Mouse (Mus musculus): Measurements from ENCODE around the gene Atg3. TPM values are rescaled to one million over a fixed set of nuclear protein-coding genes. Genes with fewer than 3 reads are reported as not detected.
A peak's percentile ranks its signal among the peaks of the same experiment; 100 is the strongest.

The Atg3 gene
- total RNA-seq, 1 experiment = 14.0 TPM

- Histone ChIP-seq H3K27ac (ENCODE audit: insufficient read depth, low read depth, low read length, poor library complexity, severe bottlenecking) (no peak overlapping the region), H3K4me3 (ENCODE audit: insufficient read depth in 1 of 2, low read depth in 1 of 2, low read length in 2 of 2, poor library complexity in 1 of 2, severe bottlenecking in 1 of 2) (no peak overlapping the region), H3K36me3 (ENCODE audit: control insufficient read depth, insufficient read depth, low read length, poor library complexity, severe bottlenecking) (no peaks in the 10 kb centered on the region), H3K9ac (ENCODE audit: insufficient read depth, low read depth, low read length, poor library complexity, severe bottlenecking) (no peak overlapping the region), H3K4me1 (ENCODE audit: control insufficient read depth in 2 of 2, insufficient read depth in 2 of 2, low read length in 2 of 2, poor library complexity in 1 of 2) (peaks cover 0 to 5% of the 10 kb centered on the region in 2 experiments; a peak in 1 of 4 replicates), H3K9me3 (ENCODE audit: control insufficient read depth, insufficient read depth, low read depth, low read length) (no peaks in the 10 kb centered on the region)
- no peak for DNase-seq (ENCODE audit: low read depth, low spot score)
- TF ChIP-seq ZNF384 (IDR thresholded peaks at IDR 0.05; ENCODE audit: low read depth, low read length) (no peak), MAFK (IDR thresholded peaks at IDR 0.05; ENCODE audit: insufficient read depth, low read depth, low read length) (no peak), CHD2 (IDR thresholded peaks at IDR 0.05; ENCODE audit: low read depth, low read length) (no peak), HCFC1 (IDR thresholded peaks at IDR 0.05; ENCODE audit: borderline replicate concordance, insufficient read depth, low read length) (no peak), ZC3H11A (IDR thresholded peaks at IDR 0.05; ENCODE audit: borderline replicate concordance, low read depth, low read length) (no peak)
- in situ Hi-C loops (cut with MboI; ENCODE audit: low sequenced_read_pairs in 2 of 2, unreplicated experiment in 2 of 2) = no loop called here
These were observed 3.8 kb upstream of the Atg3 start for GRCm38 (mm10) chr16:45154741-45155250.

- H3K9ac ChIP-seq (ENCODE audit: insufficient read depth, low read depth, low read length, poor library complexity, severe bottlenecking) = peak overlapping the region; percentile 77
- H3K9me3 ChIP-seq (ENCODE audit: control insufficient read depth, insufficient read depth, low read depth, low read length) = no peaks in the 10 kb centered on the region
- no peak for TF ChIP-seq CHD2 (IDR thresholded peaks at IDR 0.05; ENCODE audit: low read depth, low read length)
- 0 out of 2 replicates have a peak, but pooled peaks have one; percentile 19 for TF ChIP-seq HCFC1 (IDR thresholded peaks at IDR 0.05; ENCODE audit: borderline replicate concordance, insufficient read depth, low read length)
- no peaks in the 10 kb centered on the region for H3K36me3 ChIP-seq (ENCODE audit: control insufficient read depth, insufficient read depth, low read length, poor library complexity, severe bottlenecking)
- H3K4me3 ChIP-seq (ENCODE audit: insufficient read depth in 1 of 2, low read depth in 1 of 2, low read length in 2 of 2, poor library complexity in 1 of 2, severe bottlenecking in 1 of 2) = peak overlapping the region; percentile 78 to 93
- in situ Hi-C loops (cut with MboI; ENCODE audit: low sequenced_read_pairs in 2 of 2, unreplicated experiment in 2 of 2) = no loop called here
- H3K27ac ChIP-seq (ENCODE audit: insufficient read depth, low read depth, low read length, poor library complexity, severe bottlenecking) = peak overlapping the region; percentile 57; the same call in 1 of the 2 replicates
- H3K4me1 ChIP-seq (ENCODE audit: control insufficient read depth in 2 of 2, insufficient read depth in 2 of 2, low read length in 2 of 2, poor library complexity in 1 of 2) = peaks cover 0 to 5% of the 10 kb centered on the region in 2 experiments; a peak in 1 of 4 replicates
- peak; percentile 75 for DNase-seq (ENCODE audit: low read depth, low spot score)
These were observed 456 bp upstream of the Atg3 start for GRCm38 (mm10) chr16:45158136-45158521.

- DNase-seq (ENCODE audit: low read depth, low spot score) = no peak
- Histone ChIP-seq H3K27ac (ENCODE audit: insufficient read depth, low read depth, low read length, poor library complexity, severe bottlenecking) (no peak overlapping the region), H3K9ac (ENCODE audit: insufficient read depth, low read depth, low read length, poor library complexity, severe bottlenecking) (peak overlapping the region; percentile 96), H3K4me3 (ENCODE audit: insufficient read depth in 1 of 2, low read depth in 1 of 2, low read length in 2 of 2, poor library complexity in 1 of 2, severe bottlenecking in 1 of 2) (peak overlapping the region; percentile 93 to 97), H3K9me3 (ENCODE audit: control insufficient read depth, insufficient read depth, low read depth, low read length) (no peaks in the 10 kb centered on the region), H3K36me3 (ENCODE audit: control insufficient read depth, insufficient read depth, low read length, poor library complexity, severe bottlenecking) (no peaks in the 10 kb centered on the region), H3K4me1 (ENCODE audit: control insufficient read depth in 2 of 2, insufficient read depth in 2 of 2, low read length in 2 of 2, poor library complexity in 1 of 2) (peaks cover 0 to 5% of the 10 kb centered on the region in 2 experiments; a peak in 1 of 4 replicates)
- TF ChIP-seq ZNF384 (IDR thresholded peaks at IDR 0.05; ENCODE audit: low read depth, low read length) (no peak), HCFC1 (IDR thresholded peaks at IDR 0.05; ENCODE audit: borderline replicate concordance, insufficient read depth, low read length) (no peak), MAFK (IDR thresholded peaks at IDR 0.05; ENCODE audit: insufficient read depth, low read depth, low read length) (no peak), CHD2 (IDR thresholded peaks at IDR 0.05; ENCODE audit: low read depth, low read length) (no peak), ZC3H11A (IDR thresholded peaks at IDR 0.05; ENCODE audit: borderline replicate concordance, low read depth, low read length) (no peak)
- in situ Hi-C loops (cut with MboI; ENCODE audit: low sequenced_read_pairs in 2 of 2, unreplicated experiment in 2 of 2) = no loop called here
These were observed 768 bp downstream of the Atg3 start for GRCm38 (mm10) chr16:45159389-45159716.

GRCm38 (mm10) chr16:45178552-45178951, 20.0 kb downstream of the Atg3 start:
- no peaks in the 10 kb centered on the region for H3K9me3 ChIP-seq (ENCODE audit: control insufficient read depth, insufficient read depth, low read depth, low read length)
- no peaks in the 10 kb centered on the region; the same call in 1 of the 2 replicates for H3K36me3 ChIP-seq (ENCODE audit: control insufficient read depth, insufficient read depth, low read length, poor library complexity, severe bottlenecking)
- H3K27ac ChIP-seq (ENCODE audit: insufficient read depth, low read depth, low read length, poor library complexity, severe bottlenecking) = no peak overlapping the region
- H3K4me3 ChIP-seq (ENCODE audit: insufficient read depth in 1 of 2, low read depth in 1 of 2, low read length in 2 of 2, poor library complexity in 1 of 2, severe bottlenecking in 1 of 2) = no peak overlapping the region
- TF ChIP-seq ZNF384 (IDR thresholded peaks at IDR 0.05; ENCODE audit: low read depth, low read length) (no peak), CHD2 (IDR thresholded peaks at IDR 0.05; ENCODE audit: low read depth, low read length) (no peak), ZC3H11A (IDR thresholded peaks at IDR 0.05; ENCODE audit: borderline replicate concordance, low read depth, low read length) (no peak), MAFK (IDR thresholded peaks at IDR 0.05; ENCODE audit: insufficient read depth, low read depth, low read length) (no peak), HCFC1 (IDR thresholded peaks at IDR 0.05; ENCODE audit: borderline replicate concordance, insufficient read depth, low read length) (no peak)
- in situ Hi-C loops (cut with MboI; ENCODE audit: low sequenced_read_pairs in 2 of 2, unreplicated experiment in 2 of 2) = no loop called here
- no peaks in the 10 kb centered on the region for H3K4me1 ChIP-seq (ENCODE audit: control insufficient read depth in 2 of 2, insufficient read depth in 2 of 2, low read length in 2 of 2, poor library complexity in 1 of 2)
- DNase-seq (ENCODE audit: low read depth, low spot score) = no peak
- H3K9ac ChIP-seq (ENCODE audit: insufficient read depth, low read depth, low read length, poor library complexity, severe bottlenecking) = no peak overlapping the region

GRCm38 (mm10) chr16:45181824-45182223, 23.2 kb downstream of the Atg3 start:
- no peaks in the 10 kb centered on the region; the same call in 1 of the 2 replicates for H3K36me3 ChIP-seq (ENCODE audit: control insufficient read depth, insufficient read depth, low read length, poor library complexity, severe bottlenecking)
- in situ Hi-C loops (cut with MboI; ENCODE audit: low sequenced_read_pairs in 2 of 2, unreplicated experiment in 2 of 2) = no loop called here
- no peak overlapping the region for H3K4me3 ChIP-seq (ENCODE audit: insufficient read depth in 1 of 2, low read depth in 1 of 2, low read length in 2 of 2, poor library complexity in 1 of 2, severe bottlenecking in 1 of 2)
- no peak for DNase-seq (ENCODE audit: low read depth, low spot score)
- TF ChIP-seq MAFK (IDR thresholded peaks at IDR 0.05; ENCODE audit: insufficient read depth, low read depth, low read length) = no peak
- TF ChIP-seq ZC3H11A (IDR thresholded peaks at IDR 0.05; ENCODE audit: borderline replicate concordance, low read depth, low read length) = no peak
- TF ChIP-seq CHD2 (IDR thresholded peaks at IDR 0.05; ENCODE audit: low read depth, low read length) = no peak
- TF ChIP-seq ZNF384 (IDR thresholded peaks at IDR 0.05; ENCODE audit: low read depth, low read length) = no peak
- no peak for TF ChIP-seq HCFC1 (IDR thresholded peaks at IDR 0.05; ENCODE audit: borderline replicate concordance, insufficient read depth, low read length)
- no peak overlapping the region for H3K27ac ChIP-seq (ENCODE audit: insufficient read depth, low read depth, low read length, poor library complexity, severe bottlenecking)
- H3K9me3 ChIP-seq (ENCODE audit: control insufficient read depth, insufficient read depth, low read depth, low read length) = no peaks in the 10 kb centered on the region
- H3K4me1 ChIP-seq (ENCODE audit: control insufficient read depth in 2 of 2, insufficient read depth in 2 of 2, low read length in 2 of 2, poor library complexity in 1 of 2) = no peaks in the 10 kb centered on the region
- no peak overlapping the region for H3K9ac ChIP-seq (ENCODE audit: insufficient read depth, low read depth, low read length, poor library complexity, severe bottlenecking)
